ENCODE assay signal across 8 mouse cellular contexts in genomic region chr17:27501331-27502251, GRCm38 (mm10). TPM values are rescaled to one million over a fixed set of nuclear protein-coding genes. Genes with fewer than 3 reads are reported as not detected.
A peak's percentile ranks its signal among the peaks of the same experiment; 100 is the strongest.
DNase-seq lines count a peak whose midpoint lies in the region; ATAC-seq lines count a peak whose summit lies in the region.

No protein-coding gene starts in this region.

- 6% methylated on average over 18 of the region's 18 CpGs for WGBS in embryonic facial prominence, embryonic 11.5 days
- WGBS in neural tube, embryonic 13.5 days: 7% methylated on average over 18 of the region's 18 CpGs

- peak; percentile 60 for ATAC-seq in embryonic facial prominence, embryonic 11.5 days (replicated peaks; ENCODE audit: insufficient number of reproducible peaks, low FRiP score, low TSS enrichment, low read depth)
- peak; percentile 52; the same call in 1 of the 2 replicates for ATAC-seq in neural tube, embryonic 13.5 days (ENCODE audit: low read depth)

- H3K9ac ChIP-seq in embryonic facial prominence, embryonic 11.5 days (replicated peaks; ENCODE audit: low read length): peak overlapping the region; percentile 37
- H3K9ac ChIP-seq in neural tube, embryonic 13.5 days: peak overlapping the region; percentile 49

- H3K36me3 ChIP-seq in embryonic facial prominence, embryonic 11.5 days (replicated peaks; ENCODE audit: control insufficient read depth, insufficient read depth, low read depth, low read length): no peaks in the 10 kb centered on the region
- no peaks in the 10 kb centered on the region for H3K36me3 ChIP-seq in neural tube, embryonic 13.5 days

- DNase-seq in thymus, postnatal 0 days (ENCODE audit: low spot score): peak; percentile 42
- no peak for DNase-seq in thymus, adult 18-20 months
- peak; percentile 73 for DNase-seq in embryonic facial prominence, embryonic 11.5 days (ENCODE audit: low spot score)
- DNase-seq in kidney, postnatal 36 days: peak; percentile 12 to 32
- no peak for DNase-seq in layer of hippocampus, postnatal 14 days (ENCODE audit: low spot score in 2 of 2)
- no peak for DNase-seq in urinary bladder, postnatal 14 days (ENCODE audit: low spot score)
- DNase-seq in left cerebral cortex, adult 8-10 months (ENCODE audit: low spot score in 2 of 2): no peak

- H3K27me3 ChIP-seq in embryonic facial prominence, embryonic 11.5 days (ENCODE audit: control insufficient read depth, insufficient read depth, low read length): peaks cover 6% of the 10 kb centered on the region; the same call in 1 of the 2 replicates
- peaks cover 6% of the 10 kb centered on the region; the same call in 1 of the 2 replicates for H3K27me3 ChIP-seq in neural tube, embryonic 13.5 days

- peaks cover 22% of the 10 kb centered on the region for H3K4me1 ChIP-seq in embryonic facial prominence, embryonic 11.5 days (ENCODE audit: control insufficient read depth, insufficient read depth, low read length)
- peaks cover 72% of the 10 kb centered on the region for H3K4me1 ChIP-seq in neural tube, embryonic 13.5 days (replicated peaks)

- H3K27ac ChIP-seq in embryonic facial prominence, embryonic 11.5 days (replicated peaks; ENCODE audit: low read depth, low read length): peak overlapping the region; percentile 70; the same call in 1 of the 2 replicates
- H3K27ac ChIP-seq in neural tube, embryonic 13.5 days (replicated peaks): peak overlapping the region; percentile 70

- H3K4me3 ChIP-seq in embryonic facial prominence, embryonic 11.5 days (ENCODE audit: low read depth, low read length): no peak overlapping the region
- no peak overlapping the region for H3K4me3 ChIP-seq in neural tube, embryonic 13.5 days

- no peaks in the 10 kb centered on the region for H3K9me3 ChIP-seq in embryonic facial prominence, embryonic 11.5 days (replicated peaks; ENCODE audit: control insufficient read depth, low read length)
- H3K9me3 ChIP-seq in neural tube, embryonic 13.5 days: no peaks in the 10 kb centered on the region

- H3K4me2 ChIP-seq in embryonic facial prominence, embryonic 11.5 days (ENCODE audit: low read depth, low read length): peak overlapping the region; percentile 19
- peak overlapping the region; percentile 28 for H3K4me2 ChIP-seq in neural tube, embryonic 13.5 days

RNA-seq across cellular contexts. Expression of gene Grm4, which starts 19.6 kb away (rescaled TPM):
- 0.69 and 0.78 TPM in 2 replicates for polyA plus RNA-seq in thymus, postnatal 0 days (2015; fragmentation: Nextera tagmentation; extraction: Ambion mirVana)
- 0.49 and 0.88 TPM in 2 replicates for polyA plus RNA-seq in embryonic facial prominence, embryonic 11.5 days (2014; fragmentation: Nextera tagmentation; extraction: Ambion mirVana)
- polyA plus RNA-seq in neural tube, embryonic 13.5 days (2015; fragmentation: Nextera tagmentation; extraction: Ambion mirVana): 3.5 and 4.3 TPM in 2 replicates
- 10 to 100 TPM; 10.7 to 19.3 TPM for total RNA-seq in layer of hippocampus, postnatal 14 days (2021)
- 10 to 100 TPM; 28.5 to 39.0 (median 32.3) TPM for total RNA-seq in left cerebral cortex, adult 8-10 months (2022)

RNA-seq across cellular contexts. Expression of gene Hmga1, which starts 54.7 kb away (rescaled TPM):
- polyA plus RNA-seq in thymus, postnatal 0 days (2015; fragmentation: Nextera tagmentation; extraction: Ambion mirVana): 356 and 471 TPM in 2 replicates
- polyA plus RNA-seq in embryonic facial prominence, embryonic 11.5 days (2014; fragmentation: Nextera tagmentation; extraction: Ambion mirVana): 415 and 428 TPM in 2 replicates
- 121 and 127 TPM in 2 replicates for polyA plus RNA-seq in neural tube, embryonic 13.5 days (2015; fragmentation: Nextera tagmentation; extraction: Ambion mirVana)
- total RNA-seq in layer of hippocampus, postnatal 14 days (2021): 10 to 100 TPM; 31.3 to 32.7 TPM
- 10 to 100 TPM; 43.7 to 50.0 (median 47.5) TPM for total RNA-seq in left cerebral cortex, adult 8-10 months (2022)

Comparison
In these comparisons a context has a peak if more than half of its experiments do, and no peak if none do; other contexts are left out.
1. DNase-seq: peak in thymus, postnatal 0 days (single experiment), embryonic facial prominence, embryonic 11.5 days (single experiment) and kidney, postnatal 36 days (2 of 2); none in thymus, adult 18-20 months (0 of 2), layer of hippocampus, postnatal 14 days (0 of 2), urinary bladder, postnatal 14 days (single experiment) and left cerebral cortex, adult 8-10 months (0 of 2).